Mouse (Mus musculus) central nervous system, embryonic 14 days (tissue): ENCODE measurements around the gene Vps37c. TPM values are rescaled to one million over a fixed set of nuclear protein-coding genes. Genes with fewer than 3 reads are reported as not detected.

Experiments used
- polyA plus RNA-seq: library from polyadenylated mRNA; depleted of rRNA; stranded (reverse); fragments of >200 nt; gene quantifications from 2 replicates; pipeline ENCODE4 v1.2.3, GENCODE M21; 2012; rRNA removed

Vps37c gene
- 27.8 and 30.0 TPM in 2 replicates for polyA plus RNA-seq

DNA sequence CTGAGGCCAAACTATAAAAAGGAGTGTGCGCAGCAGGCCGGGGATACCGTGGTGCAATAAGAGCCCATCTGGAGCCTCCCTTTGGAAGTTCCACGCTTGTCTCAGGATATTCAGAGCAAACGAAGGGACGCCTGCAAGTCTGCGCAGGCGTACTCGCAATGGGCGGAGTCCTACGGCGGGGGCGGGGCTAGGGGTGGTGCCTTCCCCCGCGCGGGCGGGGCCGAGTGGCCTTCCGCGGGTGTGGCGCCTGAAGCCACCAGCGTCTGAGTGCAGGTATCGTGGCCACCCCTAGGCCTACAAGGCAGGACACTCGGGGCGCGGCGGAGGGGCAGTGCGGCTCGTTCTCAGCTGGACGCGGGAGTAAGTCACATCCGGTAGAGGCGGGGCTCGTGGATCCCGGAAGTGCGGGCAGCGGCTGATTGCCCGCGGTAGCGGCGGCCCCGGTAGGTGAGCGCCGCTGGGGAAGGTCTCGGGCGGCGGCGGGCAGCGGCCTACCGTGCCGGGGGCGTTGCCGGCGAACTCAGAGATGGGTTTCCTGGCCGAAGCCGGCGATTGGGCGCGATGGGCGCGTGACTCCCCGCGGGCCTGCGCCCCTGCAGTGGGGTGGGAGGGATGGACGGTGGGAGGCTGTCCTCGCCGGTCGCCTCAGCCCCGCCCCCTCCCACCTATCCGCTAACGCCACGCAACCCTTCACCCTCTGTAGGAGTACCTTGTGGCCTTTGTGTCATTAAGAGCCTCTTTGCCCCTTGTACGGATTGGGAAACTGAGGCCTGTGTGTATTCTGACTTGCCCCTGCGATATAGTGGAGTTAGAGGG is at the start of gene Vps37c:
Vps37c (plus strand) TSS at position 199 of the 816 bp plus-strand sequence.

DNA sequence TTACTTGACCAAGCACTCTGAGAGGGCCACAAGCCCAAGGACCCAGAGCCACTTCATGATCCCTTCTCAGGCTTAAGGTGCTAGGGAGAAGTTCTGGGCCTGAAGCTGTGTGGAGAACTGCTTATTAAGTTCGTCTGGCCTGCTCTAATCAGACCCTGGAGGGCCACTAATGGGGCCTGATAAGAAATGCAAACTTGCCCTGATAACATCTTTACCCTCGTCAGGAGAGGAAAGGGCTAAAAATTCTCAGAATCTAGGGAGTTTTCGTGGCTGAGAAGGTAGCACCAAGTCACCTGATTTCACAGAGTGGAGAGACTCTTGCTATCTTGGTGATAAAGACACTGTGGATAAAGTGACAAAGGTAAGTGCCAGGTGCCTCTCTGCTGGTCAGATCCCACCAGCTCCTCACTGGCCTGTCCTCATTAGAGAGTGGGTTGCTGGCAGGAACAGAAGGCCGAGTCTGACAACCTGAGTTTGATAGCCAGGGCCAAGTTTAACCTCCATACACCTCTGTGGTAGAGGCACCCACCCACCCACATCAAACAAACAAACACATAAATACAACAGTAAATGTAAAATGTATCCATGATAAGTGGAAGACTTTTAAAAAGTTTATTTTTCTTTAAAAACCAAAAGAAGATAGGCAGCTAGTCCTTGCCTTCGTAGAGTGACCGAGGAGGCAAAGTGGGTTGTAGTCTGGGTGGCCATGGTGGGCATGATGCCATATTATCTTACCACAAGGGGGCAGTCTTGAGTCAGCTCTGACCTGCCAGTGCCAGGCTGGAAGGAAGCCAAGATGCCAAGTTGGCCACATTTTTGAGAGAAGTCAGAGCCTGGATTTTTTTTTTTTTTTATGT is 10.4 kb upstream of the Vps37c start, which contains the start of gene Pga5:
Pga5 (minus strand) TSS at position 157 of the 857 bp plus-strand sequence.

DNA sequence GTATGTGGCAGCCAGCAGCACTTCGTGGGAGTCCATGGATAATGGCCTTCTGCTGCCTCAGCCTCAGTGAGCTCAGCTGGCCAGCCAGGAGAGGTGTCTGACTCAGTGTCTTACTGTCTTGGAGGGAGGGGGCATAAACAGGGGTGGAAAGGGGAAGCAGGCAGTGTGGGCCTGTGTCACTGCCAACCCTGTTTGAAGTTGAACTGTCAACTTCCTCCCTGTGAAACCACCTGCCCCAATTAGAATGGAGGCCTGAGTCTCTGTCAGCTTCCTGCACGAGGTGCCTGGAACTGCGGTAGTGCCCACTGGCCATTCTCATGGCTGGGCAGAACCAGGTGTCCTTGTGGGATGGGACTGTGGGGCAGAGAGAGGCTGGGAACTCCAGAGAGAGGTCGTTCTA is 50.3 kb downstream of the Vps37c start, which contains the start of gene Cd5:
Cd5 (minus strand) TSS at position 192 of the 400 bp plus-strand sequence.

Other genes starting within 250 kb of the Vps37c start
- 1.2 and 1.5 TPM in 2 replicates for gene Lrrc10b, start 231.3 kb upstream of the Vps37c start, polyA plus RNA-seq
- gene Ppp1r32, start 205.8 kb upstream of the Vps37c start, polyA plus RNA-seq = 1.9 and 2.3 TPM in 2 replicates
- gene Cpsf7, start 163.5 kb upstream of the Vps37c start, polyA plus RNA-seq = 126 and 131 TPM in 2 replicates
- gene Sdhaf2, start 162.6 kb upstream of the Vps37c start, polyA plus RNA-seq = 50.1 and 51.0 TPM in 2 replicates
- gene Tmem216, start 132.5 kb upstream of the Vps37c start, polyA plus RNA-seq = 56.3 and 60.8 TPM in 2 replicates
- gene Cyb561a3, start 111.6 kb upstream of the Vps37c start, polyA plus RNA-seq = 19.2 and 19.7 TPM in 2 replicates
- gene Tmem138, start 111.4 kb upstream of the Vps37c start, polyA plus RNA-seq = 32.0 and 34.1 TPM in 2 replicates
- gene Ddb1, start 83.4 kb upstream of the Vps37c start, polyA plus RNA-seq = 233 and 239 TPM in 2 replicates
- 31.3 and 36.1 TPM in 2 replicates for gene Tkfc, start 83.1 kb upstream of the Vps37c start, polyA plus RNA-seq
- gene Vwce, start 54.5 kb upstream of the Vps37c start, polyA plus RNA-seq = 1.1 and 1.3 TPM in 2 replicates
- 0.06 and 0.07 TPM in 2 replicates for gene Pga5, start 10.7 kb upstream of the Vps37c start, polyA plus RNA-seq
- gene Cd5, start 50.3 kb downstream of the Vps37c start, polyA plus RNA-seq = 0.10 and 0.18 TPM in 2 replicates
- 0.03 TPM in 1 of 2 replicates, not detected in the other for gene Cd6, start 141.3 kb downstream of the Vps37c start, polyA plus RNA-seq
- gene Slc15a3, start 151.0 kb downstream of the Vps37c start, polyA plus RNA-seq = 1.8 and 2.6 TPM in 2 replicates
- gene Tmem132a, start 181.2 kb downstream of the Vps37c start, polyA plus RNA-seq = 234 and 238 TPM in 2 replicates
- 39.1 and 49.6 TPM in 2 replicates for gene Tmem109, start 193.3 kb downstream of the Vps37c start, polyA plus RNA-seq
- gene Prpf19, start 206.5 kb downstream of the Vps37c start, polyA plus RNA-seq = 331 and 345 TPM in 2 replicates
- gene Zp1, start 231.9 kb downstream of the Vps37c start, polyA plus RNA-seq = 0.07 and 0.10 TPM in 2 replicates
- 0.23 and 0.28 TPM in 2 replicates for gene Ptgdr2, start 248.4 kb downstream of the Vps37c start, polyA plus RNA-seq